Mouse (Mus musculus) gastrocnemius, postnatal 10 days (tissue): ENCODE measurements around the gene Sumo1. TPM values are rescaled to one million over a fixed set of nuclear protein-coding genes. Genes with fewer than 3 reads are reported as not detected.

Experiments used
- DNase-seq: peaks from one replicate; pipeline ENCODE4 v3.0.0; 2021; ENCODE audit warnings: mixed read lengths
- total RNA-seq, 2 experiments: library from RNA; stranded (reverse); gene quantifications; 2 replicates each; pipeline ENCODE4 v1.2.3; 2021

Gene Sumo1
- total RNA-seq, 2 experiments from 2014 or later = 75.1 to 75.6 TPM

DNA sequence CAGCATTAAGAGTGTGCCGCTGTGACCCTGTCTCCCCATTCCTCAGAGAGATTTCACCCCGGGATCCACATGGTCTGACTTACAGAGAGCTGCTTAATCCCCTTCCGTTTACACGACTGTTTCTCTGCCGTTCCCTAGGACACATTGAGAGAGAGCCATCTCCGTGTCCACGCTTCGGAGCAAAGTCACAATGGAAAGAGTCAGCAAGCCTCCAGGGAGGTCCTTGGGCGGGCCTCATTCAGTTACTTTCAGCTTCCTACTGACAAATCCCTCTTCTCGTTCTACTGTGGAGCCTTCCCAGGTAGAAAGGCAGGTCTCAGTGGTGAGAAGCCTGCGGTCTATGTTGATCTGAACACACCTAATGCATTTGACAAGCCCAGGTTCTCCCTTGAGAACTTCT lies 119.6 kb downstream of the Sumo1 start:
- no peak for DNase-seq

DNA sequence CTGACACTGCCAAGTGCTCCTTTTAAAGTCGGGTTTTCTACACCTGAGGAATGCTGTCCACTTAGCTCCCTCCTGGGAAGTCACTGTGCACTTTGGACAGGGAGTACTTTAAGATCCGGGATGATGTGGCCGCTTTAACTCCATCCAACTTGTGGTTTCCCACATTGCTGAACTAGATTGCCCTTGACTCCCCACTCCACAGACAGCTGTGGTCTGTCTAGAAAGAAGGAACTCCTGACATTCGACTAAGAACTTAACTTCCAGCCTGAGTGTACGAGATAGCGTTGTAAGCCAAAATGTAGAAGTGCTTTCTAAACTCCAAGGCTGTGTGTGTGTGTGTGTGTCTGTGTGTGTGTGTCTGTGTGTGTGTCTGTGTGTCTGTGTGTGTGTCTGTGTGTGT lies 120.4 kb downstream of the Sumo1 start:
- DNase-seq = no peak

DNA sequence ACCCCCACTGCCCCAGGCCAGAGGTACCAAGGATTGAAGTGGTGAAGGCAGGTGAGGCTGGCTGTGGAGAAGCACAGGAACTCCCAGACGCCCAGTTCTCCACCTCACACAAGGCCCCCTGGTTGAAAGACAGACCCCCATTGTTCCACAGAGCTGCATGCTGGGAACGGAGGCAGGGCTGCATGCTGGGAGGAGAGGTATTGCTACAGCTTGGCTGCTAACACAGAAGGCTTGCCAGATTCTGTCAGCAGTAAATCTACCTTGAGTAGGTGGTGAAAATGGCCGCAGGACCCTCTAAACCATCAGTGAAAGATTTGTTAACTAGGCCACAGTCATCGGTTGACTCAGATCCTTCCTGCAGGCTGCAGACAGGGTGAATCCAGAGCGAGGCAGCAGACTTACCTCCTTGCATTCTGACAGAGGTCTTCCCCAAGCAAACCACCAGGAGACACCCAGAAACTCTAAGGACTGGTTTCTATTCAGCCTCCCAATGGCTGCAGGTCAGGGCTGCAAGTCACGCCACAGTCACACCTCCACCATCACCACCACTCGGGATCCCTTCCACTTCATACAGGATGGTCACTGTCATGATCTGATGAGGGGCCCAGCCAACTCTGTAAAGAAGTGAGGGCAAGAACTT lies 121.5 kb downstream of the Sumo1 start:
- DNase-seq = no peak

DNA sequence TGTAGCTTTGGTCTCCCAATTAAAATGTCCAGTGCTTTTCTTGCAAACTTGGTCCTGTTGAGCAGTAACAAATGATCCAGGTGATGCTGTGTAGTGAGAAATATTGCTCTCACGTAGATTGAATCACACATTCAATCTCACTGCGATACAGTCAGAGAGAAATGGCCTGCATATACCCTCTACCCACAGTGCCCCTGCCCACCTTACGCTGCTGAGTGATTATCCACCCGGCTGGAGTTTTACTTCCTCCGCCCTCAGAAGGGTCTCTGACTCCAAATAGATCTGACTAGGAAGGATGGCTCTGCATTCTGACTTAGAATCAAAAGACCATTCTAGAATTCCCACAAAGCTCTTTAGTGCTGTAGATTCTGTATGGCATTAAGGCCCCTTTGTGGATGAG lies 122.1 kb downstream of the Sumo1 start:
- no peak for DNase-seq

DNA sequence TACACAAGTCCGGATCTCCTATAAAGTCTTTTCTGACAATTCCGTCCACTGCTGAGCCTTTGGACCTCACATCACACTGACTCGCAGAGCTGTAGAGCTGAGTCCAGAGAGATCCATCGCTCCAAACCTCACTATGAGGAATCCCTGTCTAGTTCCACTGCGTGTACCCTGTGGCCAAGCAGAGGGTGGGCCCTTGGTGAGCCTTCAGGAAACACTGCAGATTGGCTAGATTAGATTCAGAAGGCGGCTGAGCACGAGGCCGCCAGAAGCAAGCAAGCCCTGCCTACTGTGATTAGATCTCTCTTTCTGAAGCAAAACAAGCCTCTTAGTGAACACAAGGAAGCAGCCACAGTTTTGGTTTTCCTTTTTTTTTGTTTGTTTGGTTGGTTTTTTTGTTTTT lies 126.7 kb downstream of the Sumo1 start:
- DNase-seq = no peak

DNA sequence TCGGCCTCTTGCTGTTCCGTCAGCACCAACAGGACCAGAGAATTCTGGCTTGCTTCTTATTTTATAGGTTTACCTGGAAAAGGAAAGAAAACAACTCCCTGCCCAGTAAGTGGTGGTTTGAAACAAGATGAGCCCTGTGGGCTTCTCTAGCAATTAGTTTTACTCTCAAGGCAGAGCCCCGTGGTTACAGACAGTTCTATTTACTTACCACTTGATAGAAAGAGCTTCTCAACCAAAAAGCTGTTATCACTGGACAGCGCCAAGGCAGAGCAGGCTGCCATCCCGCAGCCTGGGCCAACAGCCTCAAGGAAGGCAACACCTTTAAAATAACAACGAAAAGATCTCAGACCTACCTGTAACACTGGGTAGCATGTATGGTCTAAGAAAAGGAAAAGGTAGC lies 128.4 kb downstream of the Sumo1 start:
- no peak for DNase-seq

DNA sequence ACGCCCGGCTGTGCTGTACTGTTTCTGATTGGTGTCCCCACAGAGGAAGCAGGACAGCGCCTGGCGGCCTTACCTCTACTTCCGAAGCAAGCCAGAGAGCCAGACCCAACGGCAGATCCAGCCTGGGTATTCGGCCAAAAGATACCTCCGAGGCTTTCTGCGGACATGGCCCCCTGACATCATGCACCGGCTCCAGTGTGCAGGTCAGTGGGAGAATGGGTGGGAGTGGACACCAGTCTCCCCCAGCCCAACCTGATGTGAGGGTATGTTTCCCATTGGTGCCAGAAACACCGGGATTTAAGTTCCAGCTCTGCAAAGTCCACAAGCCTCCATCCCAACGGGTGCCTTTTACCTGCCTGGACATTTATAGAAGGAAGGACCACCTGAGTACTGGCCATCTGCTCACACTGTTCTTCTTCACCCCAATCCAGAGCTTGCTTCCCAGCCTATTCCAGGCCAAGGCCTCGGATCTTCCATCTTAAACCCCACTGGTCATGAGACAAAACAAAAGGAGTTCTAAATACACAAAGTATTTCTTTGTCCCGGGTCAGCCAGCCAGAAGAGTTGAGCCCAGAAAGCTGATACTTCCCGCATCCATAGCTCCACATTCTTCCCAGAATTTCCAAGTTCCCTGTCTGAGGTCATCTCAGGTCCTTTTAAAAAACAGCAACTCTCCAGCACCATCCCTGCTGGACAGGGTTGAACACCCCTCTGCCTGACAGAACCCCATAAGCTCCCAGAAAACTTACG lies 129.2 kb downstream of the Sumo1 start:
- DNase-seq = no peak

DNA sequence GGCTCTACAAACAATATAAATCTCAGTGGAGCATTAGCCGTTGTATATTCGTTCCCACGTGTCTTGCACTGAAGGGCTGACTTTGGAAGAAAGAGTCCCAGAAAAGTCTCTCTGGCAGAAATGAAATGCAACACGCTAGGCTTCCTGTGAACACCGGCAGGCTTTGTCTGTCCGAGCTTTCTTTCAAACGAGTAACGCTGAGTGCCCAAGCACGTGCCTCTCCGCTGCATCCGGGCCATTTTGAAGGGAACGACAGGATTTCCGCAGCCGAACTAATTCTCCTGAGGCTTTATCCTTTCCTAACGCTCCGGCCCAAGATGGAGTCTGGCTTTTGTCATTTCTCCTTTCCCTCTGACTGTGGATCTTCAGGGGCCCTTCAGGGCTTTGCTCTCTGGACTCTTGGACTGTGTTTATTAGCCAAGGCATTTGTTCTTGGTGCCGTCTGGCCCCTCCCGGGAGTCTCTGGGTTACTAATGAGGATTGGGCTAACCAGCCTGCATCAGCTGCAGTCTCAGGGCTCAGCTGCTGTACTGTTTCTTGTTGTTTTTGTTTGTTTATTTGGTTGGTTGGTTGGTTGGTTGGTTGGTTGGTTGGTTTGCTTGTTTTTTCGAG lies 130.0 kb downstream of the Sumo1 start:
- DNase-seq = no peak

DNA sequence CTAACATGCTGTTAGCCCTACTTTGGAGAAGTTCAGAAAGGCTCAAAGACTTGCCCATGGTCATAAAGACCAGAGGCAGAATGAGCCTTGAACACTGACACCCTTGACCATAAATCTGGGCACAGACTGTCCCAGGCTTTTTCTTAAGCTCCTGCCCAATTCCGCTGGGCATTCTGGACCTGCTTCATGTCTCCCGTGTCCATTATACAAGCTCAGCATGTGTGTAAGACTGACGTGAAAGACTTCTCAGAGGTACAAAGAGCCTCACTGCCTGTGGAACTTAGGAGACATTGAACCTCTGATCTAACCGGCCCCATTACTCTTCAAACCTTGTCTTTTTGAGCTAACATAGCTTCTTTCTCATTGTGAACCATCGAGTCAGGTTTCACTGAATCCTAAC lies 132.3 kb downstream of the Sumo1 start:
- DNase-seq = no peak

Other genes with a start within 250 kb of the Sumo1 start
- gene Fzd7, start 188.4 kb downstream of the Sumo1 start, total RNA-seq = 10 to 100 TPM; 35.8 to 37.6 TPM
- 1 to 10 TPM in 1 of 2 experiments, under 1 TPM in 1; 0.81 to 1.2 TPM for gene Gm973, start 154.6 kb downstream of the Sumo1 start, total RNA-seq
- gene Nop58, start 14.1 kb upstream of the Sumo1 start, total RNA-seq = 10 to 100 TPM; 47.8 to 59.8 TPM
- 10 to 100 TPM; 36.4 to 41.5 TPM for gene Bmpr2, start 92.6 kb upstream of the Sumo1 start, total RNA-seq
- gene Fam117b, start 242.2 kb upstream of the Sumo1 start, total RNA-seq = 1 to 10 TPM; 7.9 to 8.8 TPM